Mouse (Mus musculus) testis, adult 2 months (tissue): Measurements from ENCODE around the gene Alg9.

ENCODE experiments used
- CTCF ChIP-seq: fragments of 200-500 bp; IDR thresholded peaks from 2 replicates; pipeline ENCODE4 v1.5.1; 2012; ENCODE audit warnings: low read depth, mild to moderate bottlenecking, inconsistent platforms, low read length, moderate library complexity; ENCODE audit not compliant: control insufficient read depth, insufficient read depth, insufficient replicate concordance
- POLR2A ChIP-seq: fragments of 200-500 bp; IDR thresholded peaks from 2 replicates; pipeline ENCODE4 v1.6.1; 2012; ENCODE audit warnings: low read depth, mild to moderate bottlenecking, inconsistent platforms, low read length, moderate library complexity; ENCODE audit not compliant: control insufficient read depth

DNA sequence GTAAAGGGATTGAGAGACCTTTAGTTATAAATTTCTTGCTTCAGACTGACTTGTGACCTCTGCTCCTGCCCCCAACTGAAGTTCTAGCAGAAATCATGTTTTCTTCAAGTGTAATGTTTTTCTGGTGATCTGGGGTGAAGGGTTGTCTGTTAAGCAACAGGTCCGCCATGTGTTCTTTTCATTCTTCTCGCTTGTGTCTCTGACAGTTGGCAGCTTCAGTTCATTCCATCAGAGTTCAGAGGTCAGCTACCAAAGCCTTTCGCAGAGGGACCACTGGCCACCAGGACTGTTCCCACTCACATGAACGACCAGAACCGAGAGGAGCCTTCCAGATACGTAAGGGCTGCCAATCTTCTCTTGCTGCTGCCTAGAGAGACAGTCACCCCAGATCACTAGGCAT, 33.7 kb downstream of the Alg9 start:
- TF ChIP-seq CTCF, result no peak
- no peak for TF ChIP-seq POLR2A
